Mouse (Mus musculus): Measurements from ENCODE around the gene Taf12. TPM values are rescaled to one million over a fixed set of nuclear protein-coding genes. Genes with fewer than 3 reads are reported as not detected.
A peak's percentile ranks its signal among the peaks of the same experiment; 100 is the strongest.

Gene Taf12
- polyA plus RNA-seq, 1 experiment from 2014 or later = 27.8 TPM

- Histone ChIP-seq H3K9ac (replicated peaks) (no peak overlapping the region), H3K36me3 (replicated peaks; ENCODE audit: insufficient read depth, low read length) (peaks cover 45% of the 10 kb centered on the region), H3K4me2 (ENCODE audit: low read depth, low read length) (no peak overlapping the region), H3K4me1 (ENCODE audit: insufficient read depth) (peaks cover 11% of the 10 kb centered on the region), H3K9me3 (ENCODE audit: low read length) (no peaks in the 10 kb centered on the region), H3K27me3 (ENCODE audit: insufficient read depth, low read length) (no peaks in the 10 kb centered on the region), H3K4me3 (ENCODE audit: low read depth, low read length) (no peak overlapping the region), H3K27ac (ENCODE audit: low read depth) (0 out of 2 replicates have a peak overlapping the region, but pooled peaks have one; percentile 2)
- no peak for TF ChIP-seq EP300 (IDR thresholded peaks at IDR 0.05; ENCODE audit: low read depth)
- no peak for TF ChIP-seq CTCF (IDR thresholded peaks at IDR 0.05; ENCODE audit: low read depth)
- no peak for ATAC-seq
- no peak for DNase-seq
- 69% methylated on average over 3 of the region's 3 CpGs for WGBS (ENCODE audit: insufficient replicate concordance)
Measured at GRCm38 (mm10) chr4:132245643-132246042, 28.5 kb upstream of the Taf12 start.

- no peak overlapping the region for H3K4me3 ChIP-seq (ENCODE audit: low read depth, low read length)
- ATAC-seq (peak; percentile 59), DNase-seq (peak; percentile 18)
- no peaks in the 10 kb centered on the region for H3K27me3 ChIP-seq (ENCODE audit: insufficient read depth, low read length)
- H3K9ac ChIP-seq (replicated peaks) = no peak overlapping the region
- 48% methylated on average over 5 of the region's 5 CpGs for WGBS (ENCODE audit: insufficient replicate concordance)
- peak overlapping the region; percentile 71 for H3K27ac ChIP-seq (ENCODE audit: low read depth)
- peaks cover 14% of the 10 kb centered on the region for H3K4me1 ChIP-seq (ENCODE audit: insufficient read depth)
- no peaks in the 10 kb centered on the region for H3K9me3 ChIP-seq (ENCODE audit: low read length)
- no peak overlapping the region for H3K4me2 ChIP-seq (ENCODE audit: low read depth, low read length)
- peaks cover 39% of the 10 kb centered on the region for H3K36me3 ChIP-seq (replicated peaks; ENCODE audit: insufficient read depth, low read length)
- TF ChIP-seq CTCF (IDR thresholded peaks at IDR 0.05; ENCODE audit: low read depth) (no peak), EP300 (IDR thresholded peaks at IDR 0.05; ENCODE audit: low read depth) (no peak)
Measured at GRCm38 (mm10) chr4:132247451-132247997, 26.7 kb upstream of the Taf12 start.

GRCm38 (mm10) chr4:132251596-132251995 is 22.6 kb upstream of the Taf12 start:
- no peak for ATAC-seq
- WGBS (ENCODE audit: insufficient replicate concordance) = 70% methylated on average over 9 of the region's 9 CpGs
- Histone ChIP-seq H3K4me2 (ENCODE audit: low read depth, low read length) (no peak overlapping the region), H3K4me1 (ENCODE audit: insufficient read depth) (peaks cover 15% of the 10 kb centered on the region), H3K27me3 (ENCODE audit: insufficient read depth, low read length) (no peaks in the 10 kb centered on the region), H3K27ac (ENCODE audit: low read depth) (no peak overlapping the region), H3K36me3 (replicated peaks; ENCODE audit: insufficient read depth, low read length) (peaks cover 23% of the 10 kb centered on the region), H3K4me3 (ENCODE audit: low read depth, low read length) (no peak overlapping the region), H3K9me3 (ENCODE audit: low read length) (no peaks in the 10 kb centered on the region), H3K9ac (replicated peaks) (no peak overlapping the region)
- no peak for TF ChIP-seq EP300 (IDR thresholded peaks at IDR 0.05; ENCODE audit: low read depth)
- TF ChIP-seq CTCF (IDR thresholded peaks at IDR 0.05; ENCODE audit: low read depth) = no peak
- no peak for DNase-seq

GRCm38 (mm10) chr4:132253128-132253527 is 21.0 kb upstream of the Taf12 start:
- WGBS (ENCODE audit: insufficient replicate concordance) = 81% methylated on average over 8 of the region's 8 CpGs
- H3K27ac ChIP-seq (ENCODE audit: low read depth) = no peak overlapping the region
- H3K4me2 ChIP-seq (ENCODE audit: low read depth, low read length) = no peak overlapping the region
- no peak overlapping the region for H3K9ac ChIP-seq (replicated peaks)
- TF ChIP-seq EP300 (IDR thresholded peaks at IDR 0.05; ENCODE audit: low read depth) (no peak), CTCF (IDR thresholded peaks at IDR 0.05; ENCODE audit: low read depth) (no peak)
- peaks cover 17% of the 10 kb centered on the region for H3K4me1 ChIP-seq (ENCODE audit: insufficient read depth)
- no peaks in the 10 kb centered on the region for H3K9me3 ChIP-seq (ENCODE audit: low read length)
- H3K4me3 ChIP-seq (ENCODE audit: low read depth, low read length) = no peak overlapping the region
- ATAC-seq (no peak), DNase-seq (no peak)
- H3K27me3 ChIP-seq (ENCODE audit: insufficient read depth, low read length) = no peaks in the 10 kb centered on the region
- peaks cover 23% of the 10 kb centered on the region for H3K36me3 ChIP-seq (replicated peaks; ENCODE audit: insufficient read depth, low read length)

- Histone ChIP-seq H3K4me3 (ENCODE audit: low read depth, low read length) (no peak overlapping the region), H3K4me1 (ENCODE audit: insufficient read depth) (peaks cover 15% of the 10 kb centered on the region), H3K27ac (ENCODE audit: low read depth) (no peak overlapping the region), H3K9ac (replicated peaks) (no peak overlapping the region), H3K27me3 (ENCODE audit: insufficient read depth, low read length) (no peaks in the 10 kb centered on the region), H3K36me3 (replicated peaks; ENCODE audit: insufficient read depth, low read length) (peaks cover 18% of the 10 kb centered on the region), H3K4me2 (ENCODE audit: low read depth, low read length) (no peak overlapping the region), H3K9me3 (ENCODE audit: low read length) (no peaks in the 10 kb centered on the region)
- TF ChIP-seq CTCF (IDR thresholded peaks at IDR 0.05; ENCODE audit: low read depth) = no peak
- TF ChIP-seq EP300 (IDR thresholded peaks at IDR 0.05; ENCODE audit: low read depth) = no peak
- ATAC-seq (0 out of 2 replicates have a peak, but pooled peaks have one; percentile 23), DNase-seq (no peak)
- WGBS (ENCODE audit: insufficient replicate concordance) = 44% methylated on average over 2 of the region's 2 CpGs
Measured at GRCm38 (mm10) chr4:132253622-132254021, 20.6 kb upstream of the Taf12 start.

- DNase-seq (no peak), ATAC-seq (no peak)
- no peaks in the 10 kb centered on the region for H3K27me3 ChIP-seq (ENCODE audit: insufficient read depth, low read length)
- peaks cover 22% of the 10 kb centered on the region for H3K4me1 ChIP-seq (ENCODE audit: insufficient read depth)
- no peaks in the 10 kb centered on the region for H3K9me3 ChIP-seq (ENCODE audit: low read length)
- no peak overlapping the region for H3K4me3 ChIP-seq (ENCODE audit: low read depth, low read length)
- H3K4me2 ChIP-seq (ENCODE audit: low read depth, low read length) = no peak overlapping the region
- H3K36me3 ChIP-seq (replicated peaks; ENCODE audit: insufficient read depth, low read length) = peaks cover 15% of the 10 kb centered on the region
- H3K27ac ChIP-seq (ENCODE audit: low read depth) = no peak overlapping the region
- no peak overlapping the region for H3K9ac ChIP-seq (replicated peaks)
- 82% methylated on average over 3 of the region's 3 CpGs for WGBS (ENCODE audit: insufficient replicate concordance)
- TF ChIP-seq CTCF (IDR thresholded peaks at IDR 0.05; ENCODE audit: low read depth) (peak; percentile 36), EP300 (IDR thresholded peaks at IDR 0.05; ENCODE audit: low read depth) (no peak)
Measured at GRCm38 (mm10) chr4:132254986-132255385, 19.2 kb upstream of the Taf12 start.

All from liver, postnatal 0 days (tissue).